Mouse (Mus musculus): Measurements from ENCODE around the gene 1700123O20Rik. TPM values are rescaled to one million over a fixed set of nuclear protein-coding genes. Genes with fewer than 3 reads are reported as not detected.

Gene 1700123O20Rik
- polyA plus RNA-seq, 1 experiment from 2014 or later, result 109 TPM

GRCm38 (mm10) chr14:54715402-54715801 is 29.4 kb downstream of the 1700123O20Rik start:
- H3K4me2 ChIP-seq (ENCODE audit: low read depth, low read length), result no peak overlapping the region
- no peak for ATAC-seq (replicated peaks; ENCODE audit: insufficient number of reproducible peaks, low FRiP score, low TSS enrichment, low read depth)
- H3K4me1 ChIP-seq (ENCODE audit: control insufficient read depth, insufficient read depth, low read length), result no peaks in the 10 kb centered on the region; the same call in 1 of the 2 replicates
- 77% methylated on average over 1 of the region's 1 CpGs for WGBS
- no peak overlapping the region for H3K9ac ChIP-seq (replicated peaks; ENCODE audit: low read length)
- no peak overlapping the region for H3K4me3 ChIP-seq (ENCODE audit: low read depth, low read length)
- no peak for DNase-seq (ENCODE audit: low spot score)
- H3K27ac ChIP-seq (replicated peaks; ENCODE audit: low read depth, low read length), result no peak overlapping the region
- no peaks in the 10 kb centered on the region for H3K9me3 ChIP-seq (replicated peaks; ENCODE audit: control insufficient read depth, low read length)
- no peaks in the 10 kb centered on the region for H3K36me3 ChIP-seq (replicated peaks; ENCODE audit: control insufficient read depth, insufficient read depth, low read depth, low read length)
- no peaks in the 10 kb centered on the region for H3K27me3 ChIP-seq (ENCODE audit: control insufficient read depth, insufficient read depth, low read length)

GRCm38 (mm10) chr14:54720041-54720440 is 34.0 kb downstream of the 1700123O20Rik start:
- Histone ChIP-seq H3K9me3 (replicated peaks; ENCODE audit: control insufficient read depth, low read length) (no peaks in the 10 kb centered on the region), H3K36me3 (replicated peaks; ENCODE audit: control insufficient read depth, insufficient read depth, low read depth, low read length) (no peaks in the 10 kb centered on the region), H3K4me2 (ENCODE audit: low read depth, low read length) (no peak overlapping the region), H3K27ac (replicated peaks; ENCODE audit: low read depth, low read length) (no peak overlapping the region), H3K27me3 (ENCODE audit: control insufficient read depth, insufficient read depth, low read length) (no peaks in the 10 kb centered on the region), H3K4me1 (ENCODE audit: control insufficient read depth, insufficient read depth, low read length) (no peaks in the 10 kb centered on the region), H3K4me3 (ENCODE audit: low read depth, low read length) (no peak overlapping the region), H3K9ac (replicated peaks; ENCODE audit: low read length) (no peak overlapping the region)
- DNase-seq (ENCODE audit: low spot score) (no peak), ATAC-seq (replicated peaks; ENCODE audit: insufficient number of reproducible peaks, low FRiP score, low TSS enrichment, low read depth) (no peak)
- WGBS, result 93% methylated on average over 11 of the region's 11 CpGs

DNA sequence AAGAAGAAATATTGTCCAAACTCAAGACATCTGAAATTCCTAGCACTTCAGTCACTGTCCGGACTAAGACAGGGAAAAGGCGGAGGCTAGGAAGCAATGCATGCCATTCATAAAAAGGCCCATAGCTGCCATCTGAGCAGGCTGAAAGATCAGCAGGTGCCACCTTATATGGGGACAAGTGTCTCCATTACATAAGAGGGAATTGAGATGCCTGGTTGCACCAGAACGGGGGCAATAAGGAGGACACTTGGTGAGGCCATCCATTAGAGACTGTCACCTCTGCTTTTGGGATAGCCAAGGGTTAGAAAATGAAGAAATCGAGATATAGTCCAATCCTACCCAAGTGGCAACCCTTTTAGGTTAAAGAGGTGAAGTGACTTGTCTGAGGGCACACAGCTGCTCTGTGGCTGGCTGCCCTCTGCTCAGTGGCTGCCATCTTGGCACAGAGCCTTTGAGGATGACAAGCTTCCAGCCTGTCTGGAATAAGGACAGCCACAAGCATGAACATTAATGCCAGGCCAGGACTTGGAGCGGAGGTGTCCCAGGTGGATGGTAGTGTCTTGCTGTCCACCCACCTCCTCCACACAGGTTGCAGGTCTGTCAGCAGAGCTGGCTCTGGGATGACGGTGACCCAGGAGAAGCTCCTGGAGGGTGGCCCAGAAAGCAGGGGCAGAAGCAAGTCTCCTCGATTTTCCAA is 34.8 kb downstream of the 1700123O20Rik start:
- Histone ChIP-seq H3K4me2 (ENCODE audit: low read depth, low read length) (no peak overlapping the region), H3K27ac (replicated peaks; ENCODE audit: low read depth, low read length) (no peak overlapping the region), H3K9me3 (replicated peaks; ENCODE audit: control insufficient read depth, low read length) (no peaks in the 10 kb centered on the region), H3K9ac (replicated peaks; ENCODE audit: low read length) (no peak overlapping the region), H3K36me3 (replicated peaks; ENCODE audit: control insufficient read depth, insufficient read depth, low read depth, low read length) (no peaks in the 10 kb centered on the region), H3K4me3 (ENCODE audit: low read depth, low read length) (no peak overlapping the region), H3K4me1 (ENCODE audit: control insufficient read depth, insufficient read depth, low read length) (no peaks in the 10 kb centered on the region), H3K27me3 (ENCODE audit: control insufficient read depth, insufficient read depth, low read length) (no peaks in the 10 kb centered on the region)
- no peak for ATAC-seq (replicated peaks; ENCODE audit: insufficient number of reproducible peaks, low FRiP score, low TSS enrichment, low read depth)
- WGBS, result 88% methylated on average over 7 of the region's 7 CpGs
- DNase-seq (ENCODE audit: low spot score), result no peak

- no peak overlapping the region for H3K4me2 ChIP-seq (ENCODE audit: low read depth, low read length)
- H3K27ac ChIP-seq (replicated peaks; ENCODE audit: low read depth, low read length), result no peak overlapping the region
- no peak overlapping the region for H3K4me3 ChIP-seq (ENCODE audit: low read depth, low read length)
- no peaks in the 10 kb centered on the region for H3K36me3 ChIP-seq (replicated peaks; ENCODE audit: control insufficient read depth, insufficient read depth, low read depth, low read length)
- no peaks in the 10 kb centered on the region for H3K27me3 ChIP-seq (ENCODE audit: control insufficient read depth, insufficient read depth, low read length)
- ATAC-seq (replicated peaks; ENCODE audit: insufficient number of reproducible peaks, low FRiP score, low TSS enrichment, low read depth) (no peak), DNase-seq (ENCODE audit: low spot score) (no peak)
- H3K9ac ChIP-seq (replicated peaks; ENCODE audit: low read length), result no peak overlapping the region
- 83% methylated on average over 10 of the region's 10 CpGs for WGBS
- H3K4me1 ChIP-seq (ENCODE audit: control insufficient read depth, insufficient read depth, low read length), result no peaks in the 10 kb centered on the region
- no peaks in the 10 kb centered on the region for H3K9me3 ChIP-seq (replicated peaks; ENCODE audit: control insufficient read depth, low read length)
Observed at GRCm38 (mm10) chr14:54721711-54722110, 35.7 kb downstream of the 1700123O20Rik start.

DNA sequence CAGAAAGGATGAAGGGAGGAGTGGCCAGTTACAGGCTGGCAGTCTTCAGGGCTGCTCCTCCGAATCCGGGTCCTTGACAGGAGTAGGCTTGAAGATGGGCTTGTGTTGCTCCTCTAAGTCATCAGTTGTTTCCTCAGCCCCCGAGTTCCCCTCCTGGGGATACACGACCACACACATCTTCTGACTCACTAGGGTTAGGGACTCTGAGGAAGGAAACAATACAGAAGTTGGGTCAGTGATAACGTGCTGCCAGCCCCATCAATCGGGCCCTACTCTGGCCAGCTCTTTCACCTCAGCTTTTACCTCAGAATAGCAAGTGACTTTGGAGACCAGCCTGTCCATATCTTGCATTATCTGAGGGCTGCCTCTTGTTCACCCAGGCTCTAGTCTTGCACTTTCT is 38.0 kb downstream of the 1700123O20Rik start:
- Histone ChIP-seq H3K27me3 (ENCODE audit: control insufficient read depth, insufficient read depth, low read length) (no peaks in the 10 kb centered on the region), H3K4me1 (ENCODE audit: control insufficient read depth, insufficient read depth, low read length) (no peaks in the 10 kb centered on the region), H3K9ac (replicated peaks; ENCODE audit: low read length) (no peak overlapping the region), H3K36me3 (replicated peaks; ENCODE audit: control insufficient read depth, insufficient read depth, low read depth, low read length) (no peaks in the 10 kb centered on the region), H3K9me3 (replicated peaks; ENCODE audit: control insufficient read depth, low read length) (no peaks in the 10 kb centered on the region), H3K4me3 (ENCODE audit: low read depth, low read length) (no peak overlapping the region), H3K27ac (replicated peaks; ENCODE audit: low read depth, low read length) (no peak overlapping the region), H3K4me2 (ENCODE audit: low read depth, low read length) (no peak overlapping the region)
- ATAC-seq (replicated peaks; ENCODE audit: insufficient number of reproducible peaks, low FRiP score, low TSS enrichment, low read depth) (no peak), DNase-seq (ENCODE audit: low spot score) (no peak)
- WGBS, result 81% methylated on average over 6 of the region's 6 CpGs

- ATAC-seq (replicated peaks; ENCODE audit: insufficient number of reproducible peaks, low FRiP score, low TSS enrichment, low read depth) (no peak), DNase-seq (ENCODE audit: low spot score) (no peak)
- Histone ChIP-seq H3K9ac (replicated peaks; ENCODE audit: low read length) (no peak overlapping the region), H3K27ac (replicated peaks; ENCODE audit: low read depth, low read length) (no peak overlapping the region), H3K9me3 (replicated peaks; ENCODE audit: control insufficient read depth, low read length) (no peaks in the 10 kb centered on the region), H3K27me3 (ENCODE audit: control insufficient read depth, insufficient read depth, low read length) (no peaks in the 10 kb centered on the region), H3K36me3 (replicated peaks; ENCODE audit: control insufficient read depth, insufficient read depth, low read depth, low read length) (no peaks in the 10 kb centered on the region), H3K4me1 (ENCODE audit: control insufficient read depth, insufficient read depth, low read length) (no peaks in the 10 kb centered on the region), H3K4me3 (ENCODE audit: low read depth, low read length) (no peak overlapping the region), H3K4me2 (ENCODE audit: low read depth, low read length) (no peak overlapping the region)
- 78% methylated on average over 5 of the region's 5 CpGs for WGBS
Observed at GRCm38 (mm10) chr14:54727565-54727964, 41.5 kb downstream of the 1700123O20Rik start.

DNA sequence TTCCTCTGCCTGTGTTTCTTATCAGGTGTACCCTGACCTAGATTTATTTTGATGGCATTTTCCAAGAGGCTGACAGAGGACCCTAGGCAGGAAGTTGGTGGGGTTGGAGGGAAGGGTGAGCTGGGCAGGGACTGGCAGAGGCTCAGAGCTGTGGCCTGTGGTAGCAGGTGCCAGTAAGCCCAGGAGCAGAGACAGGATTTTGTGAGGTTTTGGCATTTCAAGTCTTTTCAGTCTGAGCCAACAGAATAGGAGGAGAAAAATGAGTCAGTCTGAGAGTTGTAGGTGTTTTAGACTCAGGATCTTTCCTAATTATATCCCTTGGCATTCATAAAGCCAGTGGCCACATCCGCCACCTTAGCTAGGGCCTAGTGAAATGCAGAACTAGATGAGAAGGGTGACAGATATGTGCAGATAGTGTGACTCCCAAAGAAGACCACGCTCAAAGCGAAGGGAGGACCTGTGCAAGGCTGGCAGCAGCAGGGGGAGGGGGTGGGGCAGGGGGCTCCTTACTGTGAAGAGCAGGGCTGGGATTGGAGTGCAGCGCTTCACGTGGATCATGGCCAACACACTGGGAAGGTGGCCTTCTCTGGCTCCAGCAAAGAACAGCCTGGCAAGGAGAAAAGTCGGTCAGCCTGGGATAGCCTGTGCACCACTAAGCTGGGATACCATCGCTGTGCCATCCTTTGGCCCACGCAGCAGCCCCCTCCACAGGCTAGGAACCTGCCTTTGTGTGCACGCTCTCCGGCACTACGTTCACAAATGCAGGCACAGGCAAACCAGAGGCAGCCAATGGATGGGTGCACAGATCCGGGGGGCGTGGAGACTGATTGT is 43.0 kb downstream of the 1700123O20Rik start:
- Histone ChIP-seq H3K9me3 (replicated peaks; ENCODE audit: control insufficient read depth, low read length) (no peaks in the 10 kb centered on the region), H3K9ac (replicated peaks; ENCODE audit: low read length) (no peak overlapping the region), H3K4me3 (ENCODE audit: low read depth, low read length) (no peak overlapping the region), H3K36me3 (replicated peaks; ENCODE audit: control insufficient read depth, insufficient read depth, low read depth, low read length) (no peaks in the 10 kb centered on the region), H3K27me3 (ENCODE audit: control insufficient read depth, insufficient read depth, low read length) (no peaks in the 10 kb centered on the region), H3K27ac (replicated peaks; ENCODE audit: low read depth, low read length) (no peak overlapping the region), H3K4me1 (ENCODE audit: control insufficient read depth, insufficient read depth, low read length) (no peaks in the 10 kb centered on the region), H3K4me2 (ENCODE audit: low read depth, low read length) (no peak overlapping the region)
- ATAC-seq (replicated peaks; ENCODE audit: insufficient number of reproducible peaks, low FRiP score, low TSS enrichment, low read depth) (no peak), DNase-seq (ENCODE audit: low spot score) (no peak)
- WGBS, result 61% methylated on average over 13 of the region's 13 CpGs

DNA sequence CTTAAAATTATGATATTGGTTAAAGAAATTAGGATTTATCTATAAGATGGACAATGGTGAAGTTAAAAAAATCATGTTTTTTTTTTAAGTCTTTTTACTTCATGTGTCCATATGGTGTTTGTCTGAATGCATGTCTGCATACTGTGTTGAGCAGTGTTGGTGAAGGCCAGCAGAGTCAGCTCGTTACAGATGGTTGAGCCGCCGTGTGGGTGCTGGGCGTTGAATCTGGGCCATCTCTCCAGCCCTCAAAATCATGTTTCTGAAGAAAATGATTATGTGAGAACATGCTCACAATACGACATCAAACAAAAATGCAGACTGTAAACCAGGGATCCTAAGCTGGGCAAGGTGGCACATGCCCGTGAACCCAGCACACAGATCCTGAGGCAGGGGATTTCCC is 44.3 kb downstream of the 1700123O20Rik start:
- Histone ChIP-seq H3K4me3 (ENCODE audit: low read depth, low read length) (no peak overlapping the region), H3K9ac (replicated peaks; ENCODE audit: low read length) (no peak overlapping the region), H3K9me3 (replicated peaks; ENCODE audit: control insufficient read depth, low read length) (no peaks in the 10 kb centered on the region), H3K4me1 (ENCODE audit: control insufficient read depth, insufficient read depth, low read length) (no peaks in the 10 kb centered on the region), H3K27ac (replicated peaks; ENCODE audit: low read depth, low read length) (no peak overlapping the region), H3K27me3 (ENCODE audit: control insufficient read depth, insufficient read depth, low read length) (no peaks in the 10 kb centered on the region), H3K4me2 (ENCODE audit: low read depth, low read length) (no peak overlapping the region), H3K36me3 (replicated peaks; ENCODE audit: control insufficient read depth, insufficient read depth, low read depth, low read length) (no peaks in the 10 kb centered on the region)
- DNase-seq (ENCODE audit: low spot score), result no peak
- no peak for ATAC-seq (replicated peaks; ENCODE audit: insufficient number of reproducible peaks, low FRiP score, low TSS enrichment, low read depth)
- 94% methylated on average over 6 of the region's 6 CpGs for WGBS

Measured in embryonic facial prominence, embryonic 11.5 days (tissue).